Mouse (Mus musculus) neural tube, embryonic 12.5 days (tissue): ENCODE data around the gene 4931414P19Rik. TPM values are rescaled to one million over a fixed set of nuclear protein-coding genes. Genes with fewer than 3 reads are reported as not detected.

Source experiments
- ATAC-seq: fragments of 200-750 bp; cut with Nextera tagmentation; 2 replicates; pipeline ENCODE4 v1.8.0; 2017; ENCODE audit warnings: low read depth, mild to moderate bottlenecking, moderate TSS enrichment, moderate library complexity; ENCODE audit not compliant: low FRiP score
- H3K27ac ChIP-seq: fragments of 300-500 bp; sonication (generic); 2 replicates; pipeline ENCODE4 v1.5.1; 2016
- H3K27me3 ChIP-seq: fragments of 300-500 bp; sonication (generic); replicated peaks from 2 replicates; pipeline ENCODE4 v1.6.1; 2016; ENCODE audit warnings: mild to moderate bottlenecking
- H3K36me3 ChIP-seq: fragments of 300-500 bp; sonication (generic); 2 replicates; pipeline ENCODE4 v1.6.1; 2016; ENCODE audit warnings: mild to moderate bottlenecking
- H3K4me1 ChIP-seq: fragments of 300-500 bp; sonication (generic); 2 replicates; pipeline ENCODE4 v1.6.1; 2016
- H3K4me2 ChIP-seq: fragments of 300-500 bp; sonication (generic); replicated peaks from 2 replicates; pipeline ENCODE4 v1.6.1; 2016; ENCODE audit warnings: mild to moderate bottlenecking
- H3K4me3 ChIP-seq: fragments of 300-500 bp; sonication (generic); 2 replicates; pipeline ENCODE4 v1.5.1; 2016
- H3K9ac ChIP-seq: fragments of 300-500 bp; sonication (generic); 2 replicates; pipeline ENCODE4 v1.6.1; 2016; ENCODE audit warnings: mild to moderate bottlenecking
- H3K9me3 ChIP-seq: fragments of 300-500 bp; sonication (generic); 2 replicates; pipeline ENCODE4 v1.6.1; 2016; ENCODE audit warnings: mild to moderate bottlenecking
- WGBS: fragments of 180-500 bp; shearing (Covaris S2); methylation state at CpG from one replicate; pipeline ENCODE4 v1.1.7; 2016; 5-methylcytosine and 5-hydroxymethylcytosine counted together
- polyA plus RNA-seq: library from polyadenylated mRNA; unstranded; fragments of >200 nt; fragmentation: Nextera tagmentation; extraction: Ambion mirVana; gene quantifications from 2 replicates; pipeline ENCODE4 v1.2.1, GENCODE M21; 2016

Gene 4931414P19Rik
- polyA plus RNA-seq = 8.4 and 8.6 TPM in 2 replicates

GRCm38 (mm10) chr14:54605752-54606321 is at the start of gene 4931414P19Rik:
4931414P19Rik (minus strand) TSS chr14:54605993.
- Histone ChIP-seq H3K9me3 (no peaks in the 10 kb centered on the region), H3K4me3 (peak within 1 kb of the TSS; percentile 46), H3K9ac (peak within 1 kb of the TSS; percentile 52; the same call in 1 of the 2 replicates), H3K27ac (no peak within 1 kb of the TSS), H3K4me2 (peak within 1 kb of the TSS; percentile 69), H3K36me3 (peaks cover 4% of the 10 kb centered on the region; the same call in 1 of the 2 replicates), H3K27me3 (no peaks in the 10 kb centered on the region), H3K4me1 (no peaks in the 10 kb centered on the region)
- peak; percentile 15; the same call in 1 of the 2 replicates for ATAC-seq
- WGBS = under 1% methylated on average over 38 of the region's 39 CpGs

GRCm38 (mm10) chr14:54653496-54653895 is 47.7 kb upstream of the 4931414P19Rik start:
- peak overlapping the region; percentile 21; the same call in 1 of the 2 replicates for H3K27ac ChIP-seq
- WGBS = 0% methylated on average over 12 of the region's 12 CpGs
- peaks cover 34% of the 10 kb centered on the region for H3K4me1 ChIP-seq
- peak; percentile 83 for ATAC-seq
- no peaks in the 10 kb centered on the region for H3K9me3 ChIP-seq
- peak overlapping the region; percentile 68 for H3K4me3 ChIP-seq
- peak overlapping the region; percentile 81 for H3K4me2 ChIP-seq
- peaks cover 62% of the 10 kb centered on the region for H3K36me3 ChIP-seq
- no peaks in the 10 kb centered on the region for H3K27me3 ChIP-seq
- peak overlapping the region; percentile 82 for H3K9ac ChIP-seq

GRCm38 (mm10) chr14:54652787-54653186 is 47.0 kb upstream of the 4931414P19Rik start:
- Histone ChIP-seq H3K4me1 (peaks cover 34% of the 10 kb centered on the region), H3K27me3 (no peaks in the 10 kb centered on the region), H3K36me3 (peaks cover 62% of the 10 kb centered on the region), H3K27ac (peak overlapping the region; percentile 21; the same call in 1 of the 2 replicates), H3K9ac (peak overlapping the region; percentile 82), H3K4me2 (peak overlapping the region; percentile 81), H3K4me3 (peak overlapping the region; percentile 68), H3K9me3 (no peaks in the 10 kb centered on the region)
- ATAC-seq = peak; percentile 38; the same call in 1 of the 2 replicates
- WGBS = 2% methylated on average over 7 of the region's 7 CpGs

- H3K4me2 ChIP-seq = peak overlapping the region; percentile 81
- peaks cover 64% of the 10 kb centered on the region for H3K36me3 ChIP-seq
- H3K9me3 ChIP-seq = no peaks in the 10 kb centered on the region
- no peak for ATAC-seq
- no peak overlapping the region for H3K27ac ChIP-seq
- WGBS = 75% methylated on average over 4 of the region's 4 CpGs
- H3K4me3 ChIP-seq = no peak overlapping the region; the same call in 1 of the 2 replicates
- H3K9ac ChIP-seq = 0 out of 2 replicates have a peak overlapping the region, but pooled peaks have one; percentile 1
- peaks cover 34% of the 10 kb centered on the region for H3K4me1 ChIP-seq
- no peaks in the 10 kb centered on the region for H3K27me3 ChIP-seq
These were observed 45.8 kb upstream of the 4931414P19Rik start for GRCm38 (mm10) chr14:54651556-54651955.

GRCm38 (mm10) chr14:54650621-54651454 is 45.0 kb upstream of the 4931414P19Rik start:
- Histone ChIP-seq H3K36me3 (peaks cover 64% of the 10 kb centered on the region), H3K27ac (no peak overlapping the region), H3K4me2 (peak overlapping the region; percentile 81; the same call in 1 of the 2 replicates), H3K4me3 (no peak overlapping the region), H3K4me1 (peaks cover 34% of the 10 kb centered on the region), H3K9ac (0 out of 2 replicates have a peak overlapping the region, but pooled peaks have one; percentile 30), H3K27me3 (no peaks in the 10 kb centered on the region), H3K9me3 (no peaks in the 10 kb centered on the region)
- ATAC-seq = peak; percentile 35
- 69% methylated on average over 23 of the region's 23 CpGs for WGBS

GRCm38 (mm10) chr14:54647900-54648299 is 42.1 kb upstream of the 4931414P19Rik start:
- WGBS = 83% methylated on average over 4 of the region's 4 CpGs
- Histone ChIP-seq H3K4me2 (no peak overlapping the region), H3K9me3 (no peaks in the 10 kb centered on the region), H3K9ac (no peak overlapping the region), H3K4me1 (peaks cover 34% of the 10 kb centered on the region), H3K27ac (no peak overlapping the region), H3K36me3 (peaks cover 84% of the 10 kb centered on the region), H3K4me3 (no peak overlapping the region), H3K27me3 (no peaks in the 10 kb centered on the region)
- ATAC-seq = no peak

- peaks cover 92% of the 10 kb centered on the region for H3K36me3 ChIP-seq
- 92% methylated on average over 8 of the region's 8 CpGs for WGBS
These were observed 41.3 kb upstream of the 4931414P19Rik start for GRCm38 (mm10) chr14:54646898-54647636.

GRCm38 (mm10) chr14:54646455-54646854 is 40.7 kb upstream of the 4931414P19Rik start:
- no peak for ATAC-seq
- Histone ChIP-seq H3K27me3 (no peaks in the 10 kb centered on the region), H3K4me3 (no peak overlapping the region), H3K4me1 (peaks cover 23% of the 10 kb centered on the region), H3K4me2 (no peak overlapping the region), H3K36me3 (peaks cover 89% of the 10 kb centered on the region), H3K9ac (no peak overlapping the region), H3K9me3 (no peaks in the 10 kb centered on the region), H3K27ac (no peak overlapping the region)
- WGBS = 94% methylated on average over 17 of the region's 17 CpGs

More at GRCm38 (mm10) chr14:54646898-54647636, 41.3 kb upstream of the 4931414P19Rik start:
- H3K4me3 ChIP-seq = no peak overlapping the region
- no peaks in the 10 kb centered on the region for H3K9me3 ChIP-seq
- H3K27me3 ChIP-seq = no peaks in the 10 kb centered on the region
- H3K27ac ChIP-seq = no peak overlapping the region
- no peak for ATAC-seq
- no peak overlapping the region for H3K9ac ChIP-seq
- H3K4me2 ChIP-seq = no peak overlapping the region
- H3K4me1 ChIP-seq = peaks cover 29% of the 10 kb centered on the region

- Histone ChIP-seq H3K4me3 (no peak overlapping the region), H3K9ac (no peak overlapping the region), H3K36me3 (peaks cover 71% of the 10 kb centered on the region), H3K4me1 (peaks cover 20% of the 10 kb centered on the region), H3K27ac (no peak overlapping the region), H3K27me3 (no peaks in the 10 kb centered on the region), H3K4me2 (no peak overlapping the region), H3K9me3 (no peaks in the 10 kb centered on the region)
- ATAC-seq = no peak
- WGBS = 93% methylated on average over 9 of the region's 9 CpGs
These were observed 38.5 kb upstream of the 4931414P19Rik start for GRCm38 (mm10) chr14:54644294-54644693.

GRCm38 (mm10) chr14:54643011-54643410 is 37.2 kb upstream of the 4931414P19Rik start:
- Histone ChIP-seq H3K27me3 (no peaks in the 10 kb centered on the region), H3K4me3 (no peak overlapping the region), H3K9ac (no peak overlapping the region), H3K27ac (no peak overlapping the region), H3K4me1 (peaks cover 20% of the 10 kb centered on the region), H3K36me3 (peaks cover 71% of the 10 kb centered on the region), H3K9me3 (no peaks in the 10 kb centered on the region), H3K4me2 (no peak overlapping the region)
- no peak for ATAC-seq
- 84% methylated on average over 2 of the region's 2 CpGs for WGBS

GRCm38 (mm10) chr14:54642224-54642944 is 36.6 kb upstream of the 4931414P19Rik start:
- H3K27me3 ChIP-seq = no peaks in the 10 kb centered on the region
- H3K27ac ChIP-seq = no peak overlapping the region
- no peaks in the 10 kb centered on the region for H3K9me3 ChIP-seq
- WGBS = 81% methylated on average over 25 of the region's 25 CpGs
- no peak overlapping the region; the same call in 1 of the 2 replicates for H3K9ac ChIP-seq
- peaks cover 69% of the 10 kb centered on the region for H3K36me3 ChIP-seq
- no peak overlapping the region for H3K4me3 ChIP-seq
- ATAC-seq = no peak
- H3K4me2 ChIP-seq = no peak overlapping the region
- peaks cover 20% of the 10 kb centered on the region for H3K4me1 ChIP-seq
